Mouse (Mus musculus) brain, adult 2 months (tissue): ENCODE data around the gene Lingo3.

Experiments
- DNase-seq: peaks from one replicate; pipeline ENCODE4 v3.0.0; 2011; ENCODE audit warnings: low read depth, low spot score

Gene Lingo3

DNA sequence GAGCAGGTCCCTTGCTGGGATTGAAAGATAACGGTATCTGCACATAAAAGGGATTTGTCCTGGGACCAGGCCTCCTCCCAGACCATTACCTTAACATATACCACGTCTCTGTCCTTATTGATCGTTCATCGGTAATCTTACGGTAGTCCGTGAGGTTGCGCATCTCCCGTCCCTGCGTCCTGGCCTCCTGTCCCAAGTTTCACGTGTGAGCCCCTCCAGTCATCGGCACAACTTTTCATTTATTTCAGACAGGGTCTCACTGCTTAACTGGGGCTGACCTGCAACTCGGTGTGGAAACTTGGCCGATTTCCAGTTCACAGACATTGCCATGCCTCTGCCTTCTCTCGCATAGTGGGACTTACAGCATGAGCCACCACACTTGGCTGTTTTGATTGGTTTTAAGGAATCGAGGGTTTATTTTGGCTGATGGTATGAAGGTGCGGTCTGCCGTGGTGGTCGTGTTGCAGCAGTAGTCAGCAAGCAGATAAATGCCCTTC, 44.7 kb downstream of the Lingo3 start:
- no peak for DNase-seq

DNA sequence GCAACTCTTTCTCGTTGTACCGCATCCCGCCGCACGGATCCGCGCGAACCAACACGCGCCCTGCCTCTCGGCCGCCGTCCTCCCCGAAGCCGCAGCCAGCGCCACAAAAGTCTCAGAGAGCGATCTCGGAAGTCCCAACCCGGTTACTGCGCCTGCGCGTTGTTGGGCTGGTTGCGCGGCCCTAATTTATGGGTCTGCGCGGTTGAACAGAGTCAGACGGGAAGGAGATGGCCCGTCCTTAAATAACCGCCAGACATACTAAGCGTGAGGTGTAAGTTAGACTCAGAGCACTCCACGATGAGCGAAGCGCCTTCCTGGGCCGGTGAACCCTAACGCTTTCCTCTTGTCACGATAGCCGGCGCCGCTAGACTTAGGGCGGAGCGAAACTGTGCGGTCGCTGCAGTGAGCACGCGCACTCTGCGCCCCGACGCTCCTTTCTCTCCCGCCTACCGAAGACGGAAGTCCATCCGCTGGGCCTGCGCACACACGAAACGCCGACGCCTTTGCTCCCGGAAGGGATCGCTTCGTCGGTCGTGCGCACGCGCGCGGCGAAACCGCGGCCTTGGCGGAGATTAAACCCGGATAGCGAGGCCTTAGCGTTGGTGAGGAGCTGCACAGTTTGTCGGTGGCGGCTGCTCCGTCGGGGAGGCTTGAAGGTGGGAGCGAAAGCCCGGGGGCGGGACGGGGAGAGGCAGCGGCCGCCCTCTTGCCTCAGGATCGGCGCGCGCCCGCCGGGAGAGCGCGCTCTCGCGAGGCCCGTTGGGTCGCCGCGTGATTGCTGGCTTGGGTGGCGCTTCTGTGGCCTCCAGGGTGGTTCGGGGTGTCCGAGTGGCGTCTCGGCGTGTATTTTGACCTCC, 45.5 kb downstream of the Lingo3 start, which contains the start of the genes Sf3a2 and Plekhj1:
Gene Sf3a2, plus strand, starts transcription at position 49 of the 857 bp plus-strand sequence.
Gene Plekhj1, minus strand, starts transcription at position 477 of the 857 bp plus-strand sequence.
- peak; percentile 100 for DNase-seq

DNA sequence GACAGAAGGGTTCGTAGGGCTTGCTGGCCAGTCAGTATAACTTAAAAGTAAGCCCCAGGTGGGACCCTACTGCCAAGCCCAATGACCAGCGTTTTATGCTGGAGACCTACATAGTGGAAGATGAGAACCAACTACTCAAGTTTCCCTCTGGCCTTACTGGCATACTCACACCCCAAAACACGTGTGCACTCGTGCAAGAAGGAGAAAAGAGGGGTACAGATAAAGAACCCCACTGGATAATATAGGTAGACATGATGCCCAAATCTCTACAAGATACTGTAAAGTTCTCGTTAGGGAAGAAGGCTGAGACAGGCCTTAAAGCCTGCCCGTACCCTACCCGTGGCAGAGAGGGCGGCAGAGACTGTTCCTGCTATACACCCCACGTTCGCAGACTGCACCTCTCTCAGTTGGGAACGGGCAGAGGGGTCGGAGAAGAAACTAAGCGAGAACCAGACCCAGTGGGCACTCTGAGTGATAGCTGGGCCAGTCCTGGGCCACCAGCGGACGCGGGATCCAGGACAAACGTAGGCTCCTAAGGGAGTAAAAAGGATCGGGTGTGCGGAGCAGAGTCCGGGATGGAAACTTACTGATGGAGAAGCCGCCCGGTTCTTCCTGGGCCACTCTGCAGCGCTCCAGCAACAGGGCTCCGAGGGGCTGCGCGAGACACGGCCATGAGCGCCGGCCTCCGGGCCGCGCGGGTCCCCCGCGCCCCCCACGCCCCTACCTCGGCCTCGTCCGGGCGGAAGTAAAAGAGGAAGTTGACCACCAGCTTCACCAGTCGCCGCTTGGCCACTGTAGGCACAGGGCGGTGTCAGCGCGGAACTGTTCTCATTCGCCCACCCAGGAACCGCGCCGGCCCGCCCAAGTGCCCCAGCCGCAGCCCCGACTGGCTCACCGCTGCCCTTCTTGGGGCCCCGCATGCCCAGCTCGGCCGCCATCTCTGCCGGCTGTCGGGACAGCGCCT, 46.4 kb downstream of the Lingo3 start:
- DNase-seq = no peak

DNA sequence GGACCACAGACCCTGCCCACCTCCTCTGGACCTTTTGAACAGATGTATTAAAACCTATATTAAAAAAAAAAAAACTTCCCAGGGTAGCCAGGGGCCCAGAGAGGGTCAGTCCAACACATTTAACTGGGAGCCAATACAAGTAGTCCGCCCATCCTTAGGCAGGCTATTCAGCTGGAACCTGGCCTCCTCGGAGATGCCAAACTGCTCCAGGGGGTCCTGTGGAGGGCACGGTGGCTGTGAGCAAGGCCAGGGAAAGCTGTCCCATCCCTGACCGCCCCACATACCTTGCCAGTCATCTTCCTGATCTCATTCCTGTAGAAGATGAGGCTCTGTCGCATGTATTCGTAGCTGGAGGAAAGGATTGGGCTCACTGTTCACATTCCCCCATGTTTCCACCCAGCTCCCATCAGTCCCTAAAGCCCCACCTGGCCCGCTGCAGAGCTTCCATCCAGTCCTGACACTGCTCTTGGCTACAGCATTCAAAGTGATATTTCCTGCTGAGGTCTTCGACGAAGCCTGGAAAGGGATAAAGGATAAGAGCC, 47.5 kb downstream of the Lingo3 start:
- no peak for DNase-seq

GRCm38 (mm10) chr10:80794750-80795149, 49.1 kb downstream of the Lingo3 start:
- DNase-seq = no peak

DNA sequence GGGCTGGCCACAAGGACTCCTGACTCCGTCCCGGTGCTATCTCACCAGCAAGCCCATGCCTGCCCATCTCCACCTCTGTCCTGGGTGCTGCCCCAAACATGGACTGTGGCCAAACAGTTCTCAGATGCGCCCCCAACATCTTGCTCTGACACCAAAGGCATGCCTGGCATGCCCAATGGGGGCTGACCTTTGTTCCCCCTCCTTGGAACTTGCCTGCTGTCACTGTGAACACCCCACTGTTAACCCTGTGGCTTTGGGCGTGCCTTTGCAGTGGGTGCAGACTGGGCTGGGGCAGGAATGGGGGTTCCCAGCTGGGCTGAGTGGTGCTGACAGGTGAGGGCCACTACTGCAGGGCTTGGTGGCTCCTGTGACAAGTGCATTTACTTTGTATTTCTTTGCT, 50.0 kb downstream of the Lingo3 start:
- DNase-seq = no peak

- DNase-seq = peak; percentile 67
Observed at GRCm38 (mm10) chr10:80793033-80793784, 50.6 kb downstream of the Lingo3 start.

DNA sequence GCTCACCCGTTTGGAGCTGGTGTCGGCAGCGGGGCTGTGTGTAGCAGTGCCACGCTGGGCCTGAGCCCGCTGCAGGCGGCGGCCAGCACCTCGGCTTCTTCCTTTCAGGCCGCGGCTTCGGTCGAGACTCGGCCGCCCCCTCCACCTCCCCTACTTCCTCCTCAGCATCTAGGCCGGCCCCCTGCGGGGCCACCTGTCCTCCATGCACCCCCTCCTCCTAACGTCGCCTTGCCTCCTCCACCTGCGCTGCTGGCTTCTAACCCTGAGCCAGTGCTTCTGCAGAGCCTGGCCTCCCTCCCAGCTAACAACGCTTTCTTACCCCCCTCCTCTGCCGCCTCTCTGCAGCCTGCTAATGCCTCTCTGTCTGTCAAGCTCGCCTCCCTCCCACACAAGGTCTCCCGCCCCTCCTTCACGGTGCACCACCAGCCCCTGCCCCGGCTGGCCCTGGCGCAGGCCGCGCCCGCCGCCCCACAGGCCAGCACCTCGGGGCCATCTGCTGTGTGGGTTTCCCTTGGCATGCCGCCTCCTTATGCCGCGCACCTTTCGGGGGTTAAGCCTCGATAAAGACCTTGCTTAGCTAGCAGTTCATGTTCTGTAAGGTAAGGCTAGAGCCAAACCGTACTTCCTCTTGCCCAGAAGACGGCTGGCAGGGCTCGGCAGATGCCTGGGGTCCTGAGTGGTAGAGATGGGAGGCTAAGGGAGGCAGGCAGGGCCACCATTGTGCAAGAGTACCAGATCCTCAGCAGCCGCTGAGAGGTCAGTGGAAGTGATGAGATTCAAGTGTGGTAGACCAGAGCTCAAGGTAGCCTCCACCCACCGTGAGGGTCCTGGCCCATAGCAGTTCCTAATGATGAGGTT, 51.4 kb downstream of the Lingo3 start:
- peak; percentile 89 for DNase-seq

GRCm38 (mm10) chr10:80791476-80792174, 52.2 kb downstream of the Lingo3 start:
- DNase-seq = peak; percentile 64

DNA sequence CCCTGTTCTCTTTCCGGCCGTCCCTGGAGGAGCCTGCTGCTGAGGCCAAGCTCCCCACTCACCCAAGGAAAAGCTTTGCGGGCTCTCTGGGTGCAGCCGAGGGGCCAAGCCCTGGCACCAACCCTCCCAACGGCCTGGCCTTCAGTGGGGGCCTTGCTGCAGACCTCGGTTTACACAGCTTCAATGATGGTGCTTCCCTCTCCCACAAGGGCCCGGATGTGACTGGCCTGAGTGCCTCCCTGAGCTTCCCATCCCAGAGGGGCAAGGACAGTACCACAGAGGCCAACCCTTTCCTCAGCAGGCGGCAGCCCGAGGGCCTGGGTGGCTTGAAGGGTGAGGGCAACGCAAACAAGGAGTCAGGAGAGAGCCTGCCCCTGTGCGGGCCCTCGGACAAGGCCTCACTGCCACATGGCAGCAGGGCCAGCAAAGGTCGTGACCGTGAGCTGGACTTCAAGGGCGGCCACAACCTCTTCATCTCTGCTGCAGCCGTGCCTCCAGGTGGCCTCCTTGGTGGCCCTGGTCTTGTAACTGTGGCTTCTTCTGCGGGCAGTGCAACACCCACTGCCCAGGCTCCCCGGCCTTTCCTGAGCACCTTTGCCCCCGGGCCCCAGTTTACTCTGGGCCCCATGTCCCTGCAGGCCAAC, 53.0 kb downstream of the Lingo3 start:
- DNase-seq = no peak

- DNase-seq = no peak
Observed at GRCm38 (mm10) chr10:80787517-80787916, 56.3 kb downstream of the Lingo3 start.

- DNase-seq = no peak
Observed at GRCm38 (mm10) chr10:80785963-80786362, 57.9 kb downstream of the Lingo3 start.

GRCm38 (mm10) chr10:80784871-80785270, 59.0 kb downstream of the Lingo3 start:
- peak; percentile 85 for DNase-seq

GRCm38 (mm10) chr10:80784302-80784701, 59.5 kb downstream of the Lingo3 start:
- DNase-seq = peak; percentile 58
